Mouse (Mus musculus) ES-Bruce4 (cell line): Measurements from ENCODE around the gene 4930558K02Rik.

ENCODE experiments used
- CTCF ChIP-seq: IDR thresholded peaks from one replicate; pipeline ENCODE4 v1.8.1; 2011; ENCODE audit warnings: low read depth, low read length
- EP300 ChIP-seq: IDR thresholded peaks from 2 replicates; pipeline ENCODE4 v1.6.1; 2011; ENCODE audit warnings: low read depth, low read length; ENCODE audit not compliant: insufficient read depth

DNA sequence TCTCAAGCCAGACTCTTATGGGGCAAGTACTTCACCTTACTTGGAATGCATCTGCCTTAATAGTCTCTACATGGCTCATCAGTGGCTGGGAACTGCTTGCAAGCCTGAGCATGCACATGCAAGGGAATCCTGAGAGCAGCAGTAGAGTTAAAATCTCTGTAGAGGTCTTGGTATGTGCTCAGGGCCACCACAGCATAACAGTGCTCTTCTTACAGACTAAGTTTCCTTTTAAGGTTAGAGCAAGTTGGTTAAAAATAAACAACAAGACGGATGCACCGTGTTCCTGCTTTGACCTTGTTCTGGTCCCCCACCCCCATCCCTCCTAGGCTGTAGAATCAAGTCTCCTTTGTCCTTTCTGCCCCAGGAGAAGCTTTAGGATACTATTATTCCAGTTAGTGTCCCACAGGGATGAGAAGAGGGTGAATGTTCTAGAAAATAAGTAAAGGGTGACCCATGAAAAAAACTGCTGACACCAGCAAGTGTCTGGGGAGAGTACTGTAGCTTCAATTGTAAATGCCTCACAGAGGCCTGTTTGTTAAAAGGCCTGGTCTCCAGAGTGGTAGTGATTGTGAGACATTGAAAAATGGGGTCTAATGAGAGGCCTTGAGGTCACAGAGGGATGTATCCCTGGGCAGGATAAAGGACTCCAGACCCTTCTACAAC is 71.5 kb downstream of the 4930558K02Rik start:
- TF ChIP-seq CTCF (no peak), EP300 (no peak)
